Mouse (Mus musculus): Measurements from ENCODE around the gene Nlrc3. TPM values are rescaled to one million over a fixed set of nuclear protein-coding genes. Genes with fewer than 3 reads are reported as not detected.

Nlrc3 gene
- polyA plus RNA-seq, 1 experiment from 2014 or later = 0.87 TPM

DNA sequence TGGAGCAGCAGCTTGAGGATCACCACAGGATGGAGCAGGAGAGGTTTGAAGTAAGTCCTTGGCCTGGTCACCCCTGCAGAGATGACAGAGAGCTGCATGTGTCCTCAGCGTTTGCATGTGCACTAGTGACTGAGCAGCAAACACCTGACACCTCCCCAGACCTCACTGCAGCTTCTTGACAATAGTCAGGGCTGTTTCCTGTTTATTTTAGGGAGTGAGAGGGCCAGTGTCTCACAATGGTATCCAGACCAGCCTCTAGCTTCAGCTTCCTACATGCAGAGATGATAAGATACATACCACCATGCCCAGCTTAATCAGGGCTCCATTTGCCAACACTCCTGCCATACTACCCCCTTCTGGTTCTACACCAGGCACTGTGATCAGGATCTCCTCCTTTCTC is 47.9 kb downstream of the Nlrc3 start:
- no peak overlapping the region for H3K4me2 ChIP-seq (replicated peaks)
- no peak overlapping the region for H3K27ac ChIP-seq (replicated peaks)
- H3K9me3 ChIP-seq (replicated peaks) = no peaks in the 10 kb centered on the region
- WGBS = 76% methylated on average over 1 of the region's 1 CpGs
- peaks cover 4% of the 10 kb centered on the region for H3K4me1 ChIP-seq
- ATAC-seq (ENCODE audit: insufficient number of reproducible peaks, low FRiP score, low TSS enrichment, low read depth) = no peak
- no peaks in the 10 kb centered on the region for H3K27me3 ChIP-seq
- H3K4me3 ChIP-seq (replicated peaks) = no peak overlapping the region
- H3K9ac ChIP-seq = no peak overlapping the region
- H3K36me3 ChIP-seq = peaks cover 71% of the 10 kb centered on the region

DNA sequence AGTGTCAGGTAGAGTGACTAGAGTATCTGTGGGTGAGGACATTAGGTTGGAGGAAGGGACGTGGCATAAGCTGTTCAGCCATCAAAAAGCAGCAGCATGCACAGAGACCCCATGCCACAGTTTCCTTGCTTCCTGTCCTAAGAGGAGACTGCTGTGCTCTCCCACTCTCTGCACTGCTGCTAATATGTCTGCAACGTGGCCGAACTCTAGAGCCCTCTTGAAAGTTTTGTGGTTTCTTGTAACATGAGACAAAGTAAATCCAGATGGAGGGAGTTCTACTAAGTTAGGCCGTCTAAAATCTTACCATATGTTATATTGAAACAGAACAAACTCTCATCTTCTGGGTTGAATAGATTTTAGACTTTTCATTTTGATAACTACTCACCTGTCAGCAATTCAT is 52.5 kb downstream of the Nlrc3 start:
- Histone ChIP-seq H3K36me3 (peaks cover 67% of the 10 kb centered on the region), H3K4me1 (peaks cover 6% of the 10 kb centered on the region), H3K9ac (no peak overlapping the region), H3K4me3 (replicated peaks) (no peak overlapping the region), H3K27ac (replicated peaks) (peak overlapping the region; percentile 87), H3K4me2 (replicated peaks) (no peak overlapping the region), H3K9me3 (replicated peaks) (no peaks in the 10 kb centered on the region), H3K27me3 (no peaks in the 10 kb centered on the region)
- 24% methylated on average over 4 of the region's 4 CpGs for WGBS
- peak; percentile 88 for ATAC-seq (ENCODE audit: insufficient number of reproducible peaks, low FRiP score, low TSS enrichment, low read depth)

DNA sequence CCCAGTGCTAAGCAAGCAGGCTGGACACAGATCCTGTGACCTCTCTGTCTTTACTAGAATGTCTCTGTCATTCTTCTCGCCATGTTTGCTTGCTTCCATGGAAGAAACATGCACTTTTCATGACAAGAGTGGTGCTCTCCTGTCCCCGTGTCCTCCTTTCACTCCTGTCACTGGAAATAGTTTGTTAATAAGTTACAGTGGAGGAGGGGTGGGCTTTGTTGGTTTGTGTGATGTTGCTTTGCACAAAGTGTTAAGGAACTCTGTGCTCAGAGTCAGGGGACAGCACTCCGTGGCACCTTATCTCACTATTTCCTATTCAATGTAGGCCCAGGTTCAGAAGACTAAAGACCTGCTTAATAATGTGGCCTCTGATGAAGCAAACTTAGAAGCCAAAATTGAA is 52.9 kb downstream of the Nlrc3 start:
- no peak overlapping the region for H3K9ac ChIP-seq
- peaks cover 69% of the 10 kb centered on the region for H3K36me3 ChIP-seq
- 57% methylated on average over 3 of the region's 3 CpGs for WGBS
- no peak overlapping the region for H3K4me2 ChIP-seq (replicated peaks)
- no peak overlapping the region for H3K4me3 ChIP-seq (replicated peaks)
- peak overlapping the region; percentile 87 for H3K27ac ChIP-seq (replicated peaks)
- no peak for ATAC-seq (ENCODE audit: insufficient number of reproducible peaks, low FRiP score, low TSS enrichment, low read depth)
- peaks cover 6% of the 10 kb centered on the region for H3K4me1 ChIP-seq
- no peaks in the 10 kb centered on the region for H3K9me3 ChIP-seq (replicated peaks)
- H3K27me3 ChIP-seq = no peaks in the 10 kb centered on the region

DNA sequence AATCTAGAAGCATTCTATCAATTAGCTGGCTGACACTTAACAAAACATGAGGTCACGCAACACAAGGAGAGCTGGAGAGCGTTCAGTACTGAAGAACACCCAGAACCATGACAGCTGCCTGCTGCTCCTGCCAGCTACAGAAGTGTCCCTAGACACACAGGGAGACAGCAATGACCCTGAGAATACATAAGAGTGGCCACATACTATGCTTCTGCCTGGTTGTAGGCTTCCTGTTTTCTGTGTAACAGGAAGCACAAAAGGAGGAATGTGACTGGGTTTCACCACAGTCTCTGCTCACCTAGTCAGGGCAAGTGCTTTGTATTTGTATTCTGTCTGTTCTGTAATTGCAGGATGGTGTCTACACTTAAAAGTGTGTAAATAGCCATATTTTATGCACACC is 55.7 kb downstream of the Nlrc3 start:
- no peak for ATAC-seq (ENCODE audit: insufficient number of reproducible peaks, low FRiP score, low TSS enrichment, low read depth)
- Histone ChIP-seq H3K4me2 (replicated peaks) (no peak overlapping the region), H3K9ac (no peak overlapping the region), H3K4me1 (peaks cover 6% of the 10 kb centered on the region), H3K36me3 (peaks cover 70% of the 10 kb centered on the region), H3K4me3 (replicated peaks) (no peak overlapping the region), H3K27ac (replicated peaks) (no peak overlapping the region), H3K27me3 (no peaks in the 10 kb centered on the region), H3K9me3 (replicated peaks) (no peaks in the 10 kb centered on the region)
- WGBS = 84% methylated on average over 2 of the region's 2 CpGs

DNA sequence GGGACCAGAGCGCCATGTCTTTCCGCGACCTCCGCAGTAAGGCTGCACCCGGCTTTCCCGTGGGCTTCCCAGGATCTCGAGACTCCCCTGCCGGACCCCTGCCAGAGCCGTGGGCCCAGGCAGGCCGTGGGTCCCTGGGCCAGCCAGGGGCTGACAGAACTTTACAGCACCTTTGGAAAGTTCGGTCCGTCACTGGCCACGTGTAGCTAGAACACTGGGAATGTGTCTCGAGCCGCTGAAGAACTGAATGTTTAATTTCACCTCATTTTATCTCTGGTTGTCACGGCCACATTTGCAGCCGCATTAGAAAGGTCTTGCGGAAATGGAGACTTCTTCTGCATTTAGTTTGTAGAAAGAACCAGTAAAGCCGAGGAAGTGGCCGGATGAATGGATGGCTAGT is 67.3 kb downstream of the Nlrc3 start:
- Histone ChIP-seq H3K4me3 (replicated peaks) (peak overlapping the region; percentile 63), H3K36me3 (peaks cover 51% of the 10 kb centered on the region), H3K4me1 (peaks cover 7% of the 10 kb centered on the region; the same call in 1 of the 2 replicates), H3K27me3 (no peaks in the 10 kb centered on the region), H3K9me3 (replicated peaks) (no peaks in the 10 kb centered on the region), H3K4me2 (replicated peaks) (peak overlapping the region; percentile 70), H3K27ac (replicated peaks) (peak overlapping the region; percentile 80), H3K9ac (peak overlapping the region; percentile 69)
- no peak for ATAC-seq (ENCODE audit: insufficient number of reproducible peaks, low FRiP score, low TSS enrichment, low read depth)
- WGBS = 3% methylated on average over 20 of the region's 20 CpGs

DNA sequence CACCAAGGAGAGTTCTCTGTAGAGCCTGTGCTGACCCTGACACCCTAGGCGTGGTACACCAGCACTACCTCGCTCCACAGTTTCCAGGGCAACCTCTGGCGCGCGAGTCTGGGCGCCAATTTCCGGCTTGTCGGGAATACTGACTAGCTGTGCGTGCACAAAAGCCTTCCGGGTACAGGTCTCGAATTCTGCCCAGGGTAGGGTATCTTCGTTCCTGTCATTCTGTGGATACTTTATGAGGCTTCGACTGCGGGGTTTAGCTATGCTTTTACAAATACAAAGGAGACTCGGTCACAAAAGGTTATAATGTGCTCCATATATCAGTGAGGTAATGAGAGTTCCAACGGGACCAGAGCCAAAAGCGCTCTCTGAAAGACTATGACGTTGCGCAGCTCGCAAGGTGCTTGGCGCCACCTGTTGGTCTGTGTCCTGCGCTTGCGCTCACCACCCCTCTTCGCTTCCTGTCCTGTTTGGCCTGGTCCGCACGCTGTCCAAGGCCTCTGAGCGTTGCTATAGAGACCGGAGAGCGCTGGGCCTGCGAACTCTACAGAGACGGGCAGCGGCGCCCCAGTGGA is 67.8 kb downstream of the Nlrc3 start, which contains the start of the genes 1700037C18Rik and Cluap1:
TSS of gene 1700037C18Rik (minus strand) at position 153 of the 575 bp plus-strand sequence.
TSS of gene Cluap1 (plus strand) at position 265 of the 575 bp plus-strand sequence.
- ATAC-seq (ENCODE audit: insufficient number of reproducible peaks, low FRiP score, low TSS enrichment, low read depth) = peak; percentile 96
- under 1% methylated on average over 33 of the region's 33 CpGs for WGBS
- Histone ChIP-seq H3K36me3 (peaks cover 52% of the 10 kb centered on the region), H3K9ac (peak within 1 kb of the TSS; percentile 69), H3K27me3 (no peaks in the 10 kb centered on the region), H3K4me1 (peaks cover 7% of the 10 kb centered on the region; the same call in 1 of the 2 replicates), H3K4me3 (replicated peaks) (peak within 1 kb of the TSS; percentile 63), H3K27ac (replicated peaks) (peak within 1 kb of the TSS; percentile 80), H3K4me2 (replicated peaks) (peak within 1 kb of the TSS; percentile 70), H3K9me3 (replicated peaks) (no peaks in the 10 kb centered on the region)

DNA sequence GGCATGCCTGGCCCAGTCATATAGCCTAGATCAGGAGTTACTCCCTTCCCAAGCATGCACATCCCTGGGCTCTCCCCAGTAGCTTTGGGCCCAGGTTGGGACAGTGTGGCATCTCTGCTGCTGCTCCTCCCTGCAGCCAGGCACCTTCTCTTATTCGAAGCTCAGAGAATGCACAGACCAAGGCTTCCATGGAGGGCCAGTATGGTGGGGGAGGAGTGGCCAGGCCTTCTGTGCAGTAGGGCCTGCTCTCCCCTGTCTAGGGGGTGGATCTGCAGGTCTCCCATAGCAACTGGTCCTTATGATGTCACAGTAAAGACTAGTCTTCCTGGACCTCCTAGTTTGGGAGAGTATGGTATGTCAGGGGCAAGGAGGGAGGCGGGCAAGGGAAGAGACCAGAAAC is 69.0 kb downstream of the Nlrc3 start:
- Histone ChIP-seq H3K9me3 (replicated peaks) (no peaks in the 10 kb centered on the region), H3K27ac (replicated peaks) (no peak overlapping the region), H3K4me2 (replicated peaks) (no peak overlapping the region), H3K36me3 (peaks cover 51% of the 10 kb centered on the region), H3K4me1 (peaks cover 7% of the 10 kb centered on the region; the same call in 1 of the 2 replicates), H3K9ac (no peak overlapping the region), H3K4me3 (replicated peaks) (no peak overlapping the region), H3K27me3 (no peaks in the 10 kb centered on the region)
- 67% methylated on average over 2 of the region's 2 CpGs for WGBS
- no peak for ATAC-seq (ENCODE audit: insufficient number of reproducible peaks, low FRiP score, low TSS enrichment, low read depth)

DNA sequence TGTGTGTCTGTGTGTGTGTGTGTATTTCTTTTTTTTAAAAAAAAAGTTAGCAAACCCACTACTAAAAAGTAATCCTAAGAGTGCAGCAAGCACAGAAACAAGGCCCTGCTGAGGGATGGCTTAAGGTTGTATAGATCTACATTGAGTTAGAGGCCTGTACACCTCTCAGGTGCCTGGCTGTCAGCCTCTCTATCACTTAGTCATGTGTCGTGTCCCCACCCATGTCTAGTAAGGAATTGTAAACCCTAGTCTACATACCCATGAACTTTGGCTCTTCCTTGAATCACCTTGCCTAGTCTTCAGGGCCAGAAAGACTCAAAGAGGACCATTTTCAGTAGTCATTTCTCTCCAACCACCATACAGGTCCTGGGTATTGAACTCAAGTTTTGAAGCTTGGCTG is 79.9 kb downstream of the Nlrc3 start:
- 93% methylated on average over 1 of the region's 1 CpGs for WGBS
- H3K4me2 ChIP-seq (replicated peaks) = no peak overlapping the region
- H3K4me3 ChIP-seq (replicated peaks) = no peak overlapping the region
- no peak overlapping the region for H3K9ac ChIP-seq
- no peak overlapping the region for H3K27ac ChIP-seq (replicated peaks)
- no peaks in the 10 kb centered on the region for H3K4me1 ChIP-seq
- peaks cover 52% of the 10 kb centered on the region for H3K36me3 ChIP-seq
- H3K9me3 ChIP-seq (replicated peaks) = no peaks in the 10 kb centered on the region
- no peak for ATAC-seq (ENCODE audit: insufficient number of reproducible peaks, low FRiP score, low TSS enrichment, low read depth)
- H3K27me3 ChIP-seq = no peaks in the 10 kb centered on the region

DNA sequence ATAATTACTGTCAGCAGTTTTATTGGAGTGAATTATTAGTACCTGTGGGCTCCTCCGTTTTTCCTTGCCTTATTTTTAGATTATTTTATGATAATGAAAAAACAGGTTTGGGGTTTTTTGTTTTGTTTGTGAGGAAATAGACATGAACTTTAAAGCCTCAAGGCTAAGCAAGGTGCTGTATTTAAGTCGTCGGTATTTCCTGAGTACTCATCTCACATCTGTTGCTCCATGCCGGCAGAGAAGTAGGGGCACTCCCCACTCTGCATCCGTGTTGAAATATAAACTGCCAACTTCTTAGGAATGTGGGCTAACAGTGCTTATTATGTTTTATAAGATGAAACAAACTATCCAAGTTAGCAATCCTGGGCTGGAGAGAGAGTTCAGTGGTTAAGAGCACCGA is 80.4 kb downstream of the Nlrc3 start:
- WGBS = 76% methylated on average over 6 of the region's 6 CpGs
- no peaks in the 10 kb centered on the region for H3K4me1 ChIP-seq
- no peaks in the 10 kb centered on the region for H3K27me3 ChIP-seq
- H3K4me2 ChIP-seq (replicated peaks) = no peak overlapping the region
- H3K9ac ChIP-seq = no peak overlapping the region
- H3K4me3 ChIP-seq (replicated peaks) = no peak overlapping the region
- H3K9me3 ChIP-seq (replicated peaks) = no peaks in the 10 kb centered on the region
- peaks cover 47% of the 10 kb centered on the region for H3K36me3 ChIP-seq
- H3K27ac ChIP-seq (replicated peaks) = no peak overlapping the region
- no peak for ATAC-seq (ENCODE audit: insufficient number of reproducible peaks, low FRiP score, low TSS enrichment, low read depth)

DNA sequence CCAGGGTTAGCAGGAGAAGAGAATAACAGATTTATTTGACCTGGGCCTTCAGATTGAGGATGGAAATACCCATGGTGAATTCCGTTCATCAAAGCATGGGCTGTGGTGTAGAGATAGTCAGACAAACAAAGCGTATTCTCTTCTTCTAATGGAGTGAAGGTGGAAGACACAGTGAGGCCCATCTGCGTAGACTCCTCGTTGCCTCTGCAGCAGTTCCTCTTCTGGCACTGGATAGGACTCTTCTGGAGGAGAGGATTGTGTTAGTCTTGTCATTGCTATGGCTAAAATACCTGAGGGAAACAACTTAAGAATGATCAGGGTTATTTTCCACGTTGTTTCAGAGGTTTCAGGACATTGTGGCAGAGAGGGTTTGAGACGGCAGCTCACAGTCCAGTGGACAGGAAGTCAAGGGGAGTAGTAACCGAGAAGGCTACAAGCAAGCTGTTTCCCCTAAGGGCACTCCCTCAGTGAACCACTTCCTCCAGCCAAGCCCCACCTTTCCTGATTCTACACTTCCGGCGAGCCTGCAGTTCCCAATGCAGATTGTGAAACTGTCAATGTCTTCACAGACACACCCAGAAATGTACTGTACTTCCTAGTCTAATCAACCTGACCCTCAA is 81.1 kb downstream of the Nlrc3 start:
- WGBS = 50% methylated on average over 9 of the region's 9 CpGs
- ATAC-seq (ENCODE audit: insufficient number of reproducible peaks, low FRiP score, low TSS enrichment, low read depth) = no peak
- 0 out of 2 replicates have a peak overlapping the region, but pooled peaks have one; percentile 55 for H3K27ac ChIP-seq (replicated peaks)

More for the DNA sequence above, 81.1 kb downstream of the Nlrc3 start:
- Histone ChIP-seq H3K4me3 (replicated peaks) (no peak overlapping the region), H3K36me3 (peaks cover 40% of the 10 kb centered on the region), H3K4me1 (no peaks in the 10 kb centered on the region), H3K27me3 (no peaks in the 10 kb centered on the region), H3K9ac (no peak overlapping the region), H3K4me2 (replicated peaks) (no peak overlapping the region), H3K9me3 (replicated peaks) (no peaks in the 10 kb centered on the region)

Measured in embryonic facial prominence, embryonic 15.5 days (tissue).